Mouse (Mus musculus): ENCODE measurements around the gene Ncam2. TPM values are rescaled to one million over a fixed set of nuclear protein-coding genes. Genes with fewer than 3 reads are reported as not detected.
"Not testable (repeated sequence)": the region's sequence is repeated elsewhere in the genome, so short reads cannot be mapped to it uniquely, and the experiment has no call there.

The Ncam2 gene
- polyA plus RNA-seq, 1 experiment from 2014 or later: 7.5 TPM

DNA sequence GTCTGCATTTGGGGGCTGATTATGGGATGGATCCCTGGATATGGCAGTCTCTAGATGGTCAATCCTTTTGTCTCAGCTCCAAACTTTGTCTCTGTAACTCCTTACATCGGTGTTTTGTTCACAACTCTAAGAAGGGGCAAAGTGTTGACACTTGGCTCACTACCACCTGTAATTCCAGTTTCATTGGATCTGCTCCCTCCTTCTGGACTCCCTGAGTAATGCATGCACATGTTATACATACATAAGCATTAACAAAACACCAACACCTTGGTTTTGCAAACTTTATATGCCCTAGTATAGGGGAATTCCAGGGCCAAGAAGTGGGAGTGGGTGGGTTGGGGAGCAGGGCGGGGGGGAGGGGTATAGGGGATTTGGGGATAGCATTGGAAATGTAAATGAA, 262.2 kb downstream of the Ncam2 start:
- H3K4me1 ChIP-seq; H3K27me3 ChIP-seq; H3K4me3 ChIP-seq; H3K27ac ChIP-seq (replicated peaks); H3K4me2 ChIP-seq (replicated peaks); ATAC-seq (ENCODE audit: low FRiP score, low read depth); H3K9ac ChIP-seq (replicated peaks); H3K36me3 ChIP-seq; H3K9me3 ChIP-seq: not testable (repeated sequence)
- 90% methylated on average over 2 of the region's 2 CpGs for WGBS

- H3K4me2 ChIP-seq (replicated peaks): no peak overlapping the region
- no peaks in the 10 kb centered on the region for H3K9me3 ChIP-seq
- no peaks in the 10 kb centered on the region for H3K36me3 ChIP-seq
- H3K27me3 ChIP-seq: no peaks in the 10 kb centered on the region
- no peak overlapping the region for H3K9ac ChIP-seq (replicated peaks)
- no peak for ATAC-seq (ENCODE audit: low FRiP score, low read depth)
- no peak overlapping the region for H3K4me3 ChIP-seq
- no peak overlapping the region for H3K27ac ChIP-seq (replicated peaks)
- no peaks in the 10 kb centered on the region for H3K4me1 ChIP-seq
- WGBS: 62% methylated on average over 1 of the region's 1 CpGs
These were observed 272.4 kb downstream of the Ncam2 start for GRCm38 (mm10) chr16:81472925-81473324.

GRCm38 (mm10) chr16:81481058-81481457, 280.6 kb downstream of the Ncam2 start:
- no peak overlapping the region for H3K9ac ChIP-seq (replicated peaks)
- no peak overlapping the region for H3K4me2 ChIP-seq (replicated peaks)
- no peaks in the 10 kb centered on the region for H3K36me3 ChIP-seq
- H3K27me3 ChIP-seq: no peaks in the 10 kb centered on the region
- H3K4me3 ChIP-seq: no peak overlapping the region
- no peaks in the 10 kb centered on the region for H3K9me3 ChIP-seq
- no peaks in the 10 kb centered on the region for H3K4me1 ChIP-seq
- no peak for ATAC-seq (ENCODE audit: low FRiP score, low read depth)
- H3K27ac ChIP-seq (replicated peaks): no peak overlapping the region

- Histone ChIP-seq H3K36me3 (no peaks in the 10 kb centered on the region), H3K4me1 (no peaks in the 10 kb centered on the region), H3K9me3 (no peaks in the 10 kb centered on the region), H3K4me2 (replicated peaks) (no peak overlapping the region), H3K27me3 (no peaks in the 10 kb centered on the region), H3K4me3 (no peak overlapping the region), H3K9ac (replicated peaks) (no peak overlapping the region), H3K27ac (replicated peaks) (no peak overlapping the region)
- 70% methylated on average over 2 of the region's 2 CpGs for WGBS
- ATAC-seq (ENCODE audit: low FRiP score, low read depth): no peak
These were observed 295.6 kb downstream of the Ncam2 start for GRCm38 (mm10) chr16:81496111-81496510.

DNA sequence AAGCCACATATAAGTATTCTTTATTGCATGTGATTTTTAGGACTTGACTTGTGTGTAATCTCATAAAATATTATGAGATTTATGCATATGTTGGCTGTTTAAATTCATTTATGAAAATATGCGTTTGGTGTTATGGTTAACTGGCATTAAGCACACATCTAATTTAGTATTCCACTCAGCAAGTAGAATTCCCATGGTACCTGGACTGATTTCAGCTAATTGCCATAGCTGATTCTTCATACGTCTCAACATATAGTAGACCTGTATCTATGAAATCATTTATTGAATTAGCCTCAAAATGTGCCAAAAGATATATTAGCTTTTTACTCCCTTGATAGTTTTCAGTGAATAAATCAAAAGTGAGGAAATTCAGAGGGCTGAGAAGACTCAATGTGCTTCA, 302.1 kb downstream of the Ncam2 start:
- Histone ChIP-seq H3K4me3 (no peak overlapping the region), H3K4me1 (no peaks in the 10 kb centered on the region), H3K27ac (replicated peaks) (no peak overlapping the region), H3K9ac (replicated peaks) (no peak overlapping the region), H3K36me3 (no peaks in the 10 kb centered on the region), H3K9me3 (no peaks in the 10 kb centered on the region), H3K4me2 (replicated peaks) (no peak overlapping the region), H3K27me3 (no peaks in the 10 kb centered on the region)
- ATAC-seq (ENCODE audit: low FRiP score, low read depth): no peak
- WGBS: 74% methylated on average over 2 of the region's 2 CpGs

GRCm38 (mm10) chr16:81536230-81536629, 335.7 kb downstream of the Ncam2 start:
- Histone ChIP-seq H3K9ac (replicated peaks) (no peak overlapping the region), H3K4me2 (replicated peaks) (no peak overlapping the region), H3K27me3 (no peaks in the 10 kb centered on the region), H3K27ac (replicated peaks) (no peak overlapping the region), H3K9me3 (no peaks in the 10 kb centered on the region), H3K36me3 (no peaks in the 10 kb centered on the region), H3K4me1 (no peaks in the 10 kb centered on the region), H3K4me3 (no peak overlapping the region)
- 78% methylated on average over 3 of the region's 3 CpGs for WGBS
- no peak for ATAC-seq (ENCODE audit: low FRiP score, low read depth)

DNA sequence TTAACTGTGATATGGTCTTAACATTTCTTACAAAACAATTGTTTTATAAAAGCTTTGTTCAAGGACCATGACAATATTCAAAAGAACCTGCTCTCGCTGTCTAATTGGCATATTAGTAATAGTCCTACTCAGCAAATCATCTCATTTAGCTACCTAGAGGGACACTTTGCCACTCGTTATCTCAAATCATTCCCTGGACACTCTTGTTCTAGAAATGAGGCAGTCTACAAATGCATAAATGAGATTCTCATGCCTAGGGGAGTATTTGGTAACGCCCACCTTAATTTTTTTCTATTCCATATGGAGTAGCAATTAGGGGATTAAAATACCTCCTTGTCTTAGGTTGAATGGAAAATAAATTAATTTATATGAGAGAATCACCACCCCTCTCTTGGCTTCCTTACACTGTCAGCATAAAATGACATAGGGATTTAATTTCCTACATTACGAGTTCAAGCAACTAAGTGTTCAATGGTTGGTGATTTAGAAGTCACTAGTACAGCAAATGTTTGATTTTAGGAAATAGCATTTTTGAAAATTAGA, 387.1 kb downstream of the Ncam2 start:
- H3K4me3 ChIP-seq: no peak overlapping the region
- 77% methylated on average over 4 of the region's 4 CpGs for WGBS
- no peaks in the 10 kb centered on the region for H3K27me3 ChIP-seq
- H3K4me1 ChIP-seq: no peaks in the 10 kb centered on the region
- H3K9me3 ChIP-seq: no peaks in the 10 kb centered on the region
- no peak overlapping the region for H3K9ac ChIP-seq (replicated peaks)
- ATAC-seq (ENCODE audit: low FRiP score, low read depth): no peak
- no peak overlapping the region for H3K4me2 ChIP-seq (replicated peaks)
- H3K27ac ChIP-seq (replicated peaks): no peak overlapping the region
- no peaks in the 10 kb centered on the region for H3K36me3 ChIP-seq

DNA sequence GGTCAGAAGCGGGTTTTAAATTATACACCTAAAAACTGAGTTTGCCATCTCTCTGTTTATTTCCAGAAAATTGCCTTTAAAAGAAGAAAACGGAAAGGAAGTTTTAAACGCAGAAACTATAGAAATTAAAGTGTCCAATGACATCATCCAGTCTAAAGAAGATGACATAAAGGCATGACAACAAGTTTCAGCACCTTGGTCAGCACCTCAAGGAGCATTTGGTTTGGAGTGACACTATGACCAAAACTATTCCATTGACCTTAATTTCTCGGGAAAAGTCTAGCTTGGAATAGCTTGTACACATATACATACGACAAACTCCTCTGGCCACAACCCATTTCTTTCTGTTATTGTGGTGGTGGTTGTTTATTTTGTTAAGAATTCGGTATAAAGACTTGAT, 422.8 kb downstream of the Ncam2 start:
- ATAC-seq (ENCODE audit: low FRiP score, low read depth): no peak
- Histone ChIP-seq H3K4me3 (no peak overlapping the region), H3K27ac (replicated peaks) (no peak overlapping the region), H3K27me3 (no peaks in the 10 kb centered on the region), H3K9ac (replicated peaks) (no peak overlapping the region), H3K4me1 (no peaks in the 10 kb centered on the region), H3K4me2 (replicated peaks) (no peak overlapping the region), H3K36me3 (no peaks in the 10 kb centered on the region), H3K9me3 (no peaks in the 10 kb centered on the region)
- 58% methylated on average over 6 of the region's 6 CpGs for WGBS

GRCm38 (mm10) chr16:81623776-81624175, 423.3 kb downstream of the Ncam2 start:
- no peaks in the 10 kb centered on the region for H3K9me3 ChIP-seq
- no peak for ATAC-seq (ENCODE audit: low FRiP score, low read depth)
- H3K4me3 ChIP-seq: no peak overlapping the region
- H3K27ac ChIP-seq (replicated peaks): no peak overlapping the region
- H3K36me3 ChIP-seq: no peaks in the 10 kb centered on the region
- no peak overlapping the region for H3K4me2 ChIP-seq (replicated peaks)
- no peaks in the 10 kb centered on the region for H3K4me1 ChIP-seq
- H3K9ac ChIP-seq (replicated peaks): no peak overlapping the region
- 57% methylated on average over 4 of the region's 4 CpGs for WGBS
- no peaks in the 10 kb centered on the region for H3K27me3 ChIP-seq

DNA sequence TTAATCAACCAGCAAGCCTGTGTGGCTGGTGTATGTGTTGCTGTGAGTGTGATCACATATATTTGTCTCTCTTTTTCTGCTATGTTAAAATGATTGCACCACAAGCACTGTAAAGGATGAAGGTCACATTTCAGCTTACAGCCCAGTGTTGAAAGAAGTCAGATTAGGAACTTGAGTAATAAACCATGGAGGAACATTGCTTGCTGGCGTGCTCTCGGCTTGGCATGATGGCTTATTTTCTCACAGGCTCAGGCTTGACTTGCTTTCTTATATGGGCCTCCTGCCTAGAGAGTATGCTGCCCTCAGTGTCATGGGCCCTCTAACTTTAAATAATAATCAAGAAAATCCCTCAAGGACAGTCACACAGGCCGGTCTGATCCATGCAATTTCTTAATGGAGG, 449.8 kb downstream of the Ncam2 start:
- no peak overlapping the region for H3K4me3 ChIP-seq
- no peaks in the 10 kb centered on the region for H3K36me3 ChIP-seq
- H3K4me2 ChIP-seq (replicated peaks): no peak overlapping the region
- H3K4me1 ChIP-seq: no peaks in the 10 kb centered on the region
- H3K9me3 ChIP-seq: no peaks in the 10 kb centered on the region
- H3K27ac ChIP-seq (replicated peaks): no peak overlapping the region
- no peaks in the 10 kb centered on the region for H3K27me3 ChIP-seq
- H3K9ac ChIP-seq (replicated peaks): no peak overlapping the region
- ATAC-seq (ENCODE audit: low FRiP score, low read depth): no peak
- WGBS: 92% methylated on average over 3 of the region's 3 CpGs

- no peaks in the 10 kb centered on the region for H3K9me3 ChIP-seq
- ATAC-seq (ENCODE audit: low FRiP score, low read depth): peak; percentile 27; the same call in 1 of the 2 replicates
- 56% methylated on average over 1 of the region's 1 CpGs for WGBS
- no peak overlapping the region for H3K27ac ChIP-seq (replicated peaks)
- no peaks in the 10 kb centered on the region for H3K36me3 ChIP-seq
- no peak overlapping the region for H3K9ac ChIP-seq (replicated peaks)
- H3K4me2 ChIP-seq (replicated peaks): no peak overlapping the region
- no peak overlapping the region for H3K4me3 ChIP-seq
- no peaks in the 10 kb centered on the region for H3K27me3 ChIP-seq
- no peaks in the 10 kb centered on the region for H3K4me1 ChIP-seq
These were observed 451.1 kb downstream of the Ncam2 start for GRCm38 (mm10) chr16:81651550-81651949.

DNA sequence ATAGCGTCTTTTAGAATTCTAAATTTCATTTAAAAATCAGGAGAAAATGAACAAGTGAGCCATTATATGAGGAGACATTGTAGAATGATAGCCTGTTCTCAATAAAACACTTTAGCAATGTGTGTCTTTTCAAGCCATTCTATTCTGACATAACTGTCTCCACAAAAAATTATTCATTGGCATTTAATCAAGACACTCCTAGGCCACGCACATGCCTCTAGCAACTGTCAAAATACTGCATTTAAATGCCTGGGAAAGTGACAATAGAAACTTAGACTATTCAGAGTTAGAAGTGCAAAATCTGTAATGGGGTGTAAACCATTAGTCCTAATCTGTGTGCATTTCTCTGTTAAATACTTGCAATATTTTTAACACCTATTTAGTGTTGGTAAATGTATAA, 456.1 kb downstream of the Ncam2 start:
- no peaks in the 10 kb centered on the region for H3K27me3 ChIP-seq
- H3K9ac ChIP-seq (replicated peaks): no peak overlapping the region
- H3K4me2 ChIP-seq (replicated peaks): no peak overlapping the region
- no peaks in the 10 kb centered on the region for H3K36me3 ChIP-seq
- H3K27ac ChIP-seq (replicated peaks): no peak overlapping the region
- H3K4me3 ChIP-seq: no peak overlapping the region
- no peaks in the 10 kb centered on the region for H3K4me1 ChIP-seq
- ATAC-seq (ENCODE audit: low FRiP score, low read depth): no peak
- H3K9me3 ChIP-seq: no peaks in the 10 kb centered on the region
- WGBS: 79% methylated on average over 2 of the region's 2 CpGs

- no peak overlapping the region for H3K4me3 ChIP-seq
- H3K27me3 ChIP-seq: no peaks in the 10 kb centered on the region
- no peaks in the 10 kb centered on the region for H3K9me3 ChIP-seq
- H3K36me3 ChIP-seq: no peaks in the 10 kb centered on the region
- H3K9ac ChIP-seq (replicated peaks): no peak overlapping the region
- H3K27ac ChIP-seq (replicated peaks): no peak overlapping the region
- no peak overlapping the region for H3K4me2 ChIP-seq (replicated peaks)
- no peaks in the 10 kb centered on the region for H3K4me1 ChIP-seq
- no peak for ATAC-seq (ENCODE audit: low FRiP score, low read depth)
- WGBS: 77% methylated on average over 1 of the region's 1 CpGs
These were observed 473.4 kb downstream of the Ncam2 start for GRCm38 (mm10) chr16:81673866-81674265.

Data from midbrain, embryonic 12.5 days (tissue).